Mouse (Mus musculus): ENCODE results near the gene 0610040J01Rik. TPM values are rescaled to one million over a fixed set of nuclear protein-coding genes. Genes with fewer than 3 reads are reported as not detected.

The 0610040J01Rik gene
- total and polyA plus RNA-seq, 3 experiments = 3.1 to 3.2 (median 3.1) TPM

- H3K4me1 ChIP-seq (ENCODE audit: control insufficient read depth, insufficient read depth, low read length) = no peaks in the 10 kb centered on the region
- whole genome bisulfite sequencing = 68% methylated on average over 1 of the region's 1 CpGs
- H3K79me2 ChIP-seq (replicated peaks; ENCODE audit: control insufficient read depth, insufficient read depth, low read length) = no peaks in the 10 kb centered on the region
- H3K27ac ChIP-seq = no peak overlapping the region
- no peak for TF ChIP-seq POLR2A (IDR thresholded peaks at IDR 0.05; ENCODE audit: insufficient read depth, low read depth, low read length)
- TF ChIP-seq CTCF (IDR thresholded peaks at IDR 0.05) = no peak
- no peak for TF ChIP-seq EP300 (IDR thresholded peaks at IDR 0.05; ENCODE audit: insufficient read depth, low read depth, low read length)
- H3K27me3 ChIP-seq (ENCODE audit: control insufficient read depth, insufficient read depth, low read length) = no peaks in the 10 kb centered on the region
- no peak overlapping the region for H3K4me3 ChIP-seq
- intact Hi-C loops (cut with DNase I) = no loop called here
- H3K9ac ChIP-seq (ENCODE audit: low read depth, low read length) = no peak overlapping the region
- no peaks in the 10 kb centered on the region for H3K36me3 ChIP-seq (ENCODE audit: control insufficient read depth, insufficient read depth, low read length)
- no peak for DNase-seq
Observed at GRCm38 (mm10) chr5:63914896-63915295, 102.7 kb downstream of the 0610040J01Rik start.

GRCm38 (mm10) chr5:63916457-63917139, 104.4 kb downstream of the 0610040J01Rik start:
- 93% methylated on average over 10 of the region's 10 CpGs for WGBS
- Histone ChIP-seq H3K4me3 (no peak overlapping the region), H3K4me1 (ENCODE audit: control insufficient read depth, insufficient read depth, low read length) (no peaks in the 10 kb centered on the region), H3K9ac (ENCODE audit: low read depth, low read length) (no peak overlapping the region), H3K27me3 (ENCODE audit: control insufficient read depth, insufficient read depth, low read length) (no peaks in the 10 kb centered on the region), H3K27ac (no peak overlapping the region), H3K36me3 (ENCODE audit: control insufficient read depth, insufficient read depth, low read length) (no peaks in the 10 kb centered on the region), H3K79me2 (replicated peaks; ENCODE audit: control insufficient read depth, insufficient read depth, low read length) (no peaks in the 10 kb centered on the region)
- no peak for TF ChIP-seq CTCF (IDR thresholded peaks at IDR 0.05)
- TF ChIP-seq POLR2A (IDR thresholded peaks at IDR 0.05; ENCODE audit: insufficient read depth, low read depth, low read length) = no peak
- no peak for TF ChIP-seq EP300 (IDR thresholded peaks at IDR 0.05; ENCODE audit: insufficient read depth, low read depth, low read length)
- DNase-seq = no peak
- intact Hi-C loops (cut with DNase I) = no loop called here

- Histone ChIP-seq H3K79me2 (replicated peaks; ENCODE audit: control insufficient read depth, insufficient read depth, low read length) (no peaks in the 10 kb centered on the region), H3K4me3 (no peak overlapping the region), H3K36me3 (ENCODE audit: control insufficient read depth, insufficient read depth, low read length) (no peaks in the 10 kb centered on the region), H3K9ac (ENCODE audit: low read depth, low read length) (no peak overlapping the region), H3K4me1 (ENCODE audit: control insufficient read depth, insufficient read depth, low read length) (peaks cover 2% of the 10 kb centered on the region; the same call in 1 of the 2 replicates), H3K27me3 (ENCODE audit: control insufficient read depth, insufficient read depth, low read length) (no peaks in the 10 kb centered on the region), H3K27ac (no peak overlapping the region)
- intact Hi-C loops (cut with DNase I) = no loop called here
- no peak for DNase-seq
- 61% methylated on average over 4 of the region's 4 CpGs for WGBS
- TF ChIP-seq POLR2A (IDR thresholded peaks at IDR 0.05; ENCODE audit: insufficient read depth, low read depth, low read length) (no peak), EP300 (IDR thresholded peaks at IDR 0.05; ENCODE audit: insufficient read depth, low read depth, low read length) (no peak), CTCF (IDR thresholded peaks at IDR 0.05) (no peak)
Observed at GRCm38 (mm10) chr5:63918201-63918600, 106.0 kb downstream of the 0610040J01Rik start.

- WGBS = 50% methylated on average over 13 of the region's 13 CpGs
- TF ChIP-seq EP300 (IDR thresholded peaks at IDR 0.05; ENCODE audit: insufficient read depth, low read depth, low read length) (no peak), POLR2A (IDR thresholded peaks at IDR 0.05; ENCODE audit: insufficient read depth, low read depth, low read length) (no peak), CTCF (IDR thresholded peaks at IDR 0.05) (no peak)
- intact Hi-C loops (cut with DNase I) = loop anchor here (5.0 kb wide), 1 partner anchor 44 kb away; the partner anchor contains the start of gene Rell1
- H3K36me3 ChIP-seq (ENCODE audit: control insufficient read depth, insufficient read depth, low read length) = no peaks in the 10 kb centered on the region
- H3K4me3 ChIP-seq = no peak overlapping the region
- peak overlapping the region; percentile 39; the same call in 1 of the 2 replicates for H3K27ac ChIP-seq
- H3K79me2 ChIP-seq (replicated peaks; ENCODE audit: control insufficient read depth, insufficient read depth, low read length) = no peaks in the 10 kb centered on the region
- H3K9ac ChIP-seq (ENCODE audit: low read depth, low read length) = no peak overlapping the region
- no peaks in the 10 kb centered on the region for H3K27me3 ChIP-seq (ENCODE audit: control insufficient read depth, insufficient read depth, low read length)
- DNase-seq = peak in 1 of 2 experiments; percentile 11
- H3K4me1 ChIP-seq (ENCODE audit: control insufficient read depth, insufficient read depth, low read length) = peaks cover 2% of the 10 kb centered on the region; the same call in 1 of the 2 replicates
Observed at GRCm38 (mm10) chr5:63923305-63924025, 111.3 kb downstream of the 0610040J01Rik start.

- Histone ChIP-seq H3K9ac (ENCODE audit: low read depth, low read length) (no peak overlapping the region), H3K4me1 (ENCODE audit: control insufficient read depth, insufficient read depth, low read length) (peaks cover 2% of the 10 kb centered on the region; the same call in 1 of the 2 replicates), H3K79me2 (replicated peaks; ENCODE audit: control insufficient read depth, insufficient read depth, low read length) (no peaks in the 10 kb centered on the region), H3K36me3 (ENCODE audit: control insufficient read depth, insufficient read depth, low read length) (no peaks in the 10 kb centered on the region), H3K4me3 (no peak overlapping the region), H3K27ac (no peak overlapping the region), H3K27me3 (ENCODE audit: control insufficient read depth, insufficient read depth, low read length) (no peaks in the 10 kb centered on the region)
- WGBS = 85% methylated on average over 14 of the region's 14 CpGs
- TF ChIP-seq CTCF (IDR thresholded peaks at IDR 0.05) (no peak), EP300 (IDR thresholded peaks at IDR 0.05; ENCODE audit: insufficient read depth, low read depth, low read length) (no peak), POLR2A (IDR thresholded peaks at IDR 0.05; ENCODE audit: insufficient read depth, low read depth, low read length) (no peak)
- intact Hi-C loops (cut with DNase I) = no loop called here
- DNase-seq = no peak
Observed at GRCm38 (mm10) chr5:63925035-63925628, 113.0 kb downstream of the 0610040J01Rik start.

Measured in heart, adult 2 months (tissue).